Mouse (Mus musculus): ENCODE measurements around the gene Slc9a3r1.

GRCm38 (mm10) chr11:115172825-115173287 lies 9.7 kb downstream of the Slc9a3r1 start:
- no peak for TF ChIP-seq CEBPB (IDR thresholded peaks at IDR 0.05; ENCODE audit: insufficient read depth, poor library complexity, severe bottlenecking)
- no peak for TF ChIP-seq USF1 (IDR thresholded peaks at IDR 0.05; ENCODE audit: low read depth)
- no peak for TF ChIP-seq POLR2A (IDR thresholded peaks at IDR 0.05; ENCODE audit: insufficient read length, low read depth)
- TF ChIP-seq TCF12 (IDR thresholded peaks at IDR 0.05; ENCODE audit: insufficient read depth, poor library complexity, severe bottlenecking): no peak
- TF ChIP-seq MYOD1 (IDR thresholded peaks at IDR 0.05; ENCODE audit: control insufficient read depth in 1 of 3, insufficient read length in 2 of 3, low read depth in 2 of 3): no peak
- TF ChIP-seq MAX (IDR thresholded peaks at IDR 0.05; ENCODE audit: low read depth): no peak
